Mouse (Mus musculus) thymus, adult 2 months (tissue): ENCODE measurements around the gene Fmnl2.

Experiments used
- CTCF ChIP-seq: fragments of 200-500 bp; IDR thresholded peaks from 2 replicates; pipeline ENCODE4 v1.5.1; 2012; ENCODE audit warnings: mild to moderate bottlenecking, control low read depth, low read length, moderate library complexity, borderline replicate concordance; ENCODE audit not compliant: control insufficient read depth, poor library complexity, insufficient read depth; ENCODE audit errors: extremely low read depth
- POLR2A ChIP-seq: fragments of 200-500 bp; IDR thresholded peaks from 2 replicates; pipeline ENCODE4 v1.6.1; 2012; ENCODE audit warnings: mild to moderate bottlenecking, low read length, control low read depth, moderate library complexity; ENCODE audit not compliant: control insufficient read depth, poor library complexity, insufficient read depth; ENCODE audit errors: extremely low read depth

GRCm38 (mm10) chr2:52978796-52979195 is 121.1 kb downstream of the Fmnl2 start:
- TF ChIP-seq POLR2A: no peak
- TF ChIP-seq CTCF: no peak
